Mouse (Mus musculus) stomach, postnatal 0 days (tissue): ENCODE data around the gene Chga.

ENCODE experiments used
- CTCF ChIP-seq: IDR thresholded peaks from 2 replicates; pipeline ENCODE4 v1.5.1; 2016; ENCODE audit warnings: antibody characterized with exemption, low read depth, mild to moderate bottlenecking, moderate library complexity
- EP300 ChIP-seq: optimal IDR thresholded peaks from 2 replicates; pipeline ENCODE3; 2016; ENCODE audit warnings: antibody characterized with exemption

GRCm38 (mm10) chr12:102613411-102613810 is 58.6 kb downstream of the Chga start:
- TF ChIP-seq EP300, result no peak
- no peak for TF ChIP-seq CTCF
